Mouse (Mus musculus) E14TG2a.4 (cell line): ENCODE data around the gene Vstm2l.

Experiments
- H3K27me3 ChIP-seq: 2 replicates; pipeline ENCODE4 v1.6.1; 2014; ENCODE audit warnings: low read length, control low read depth; ENCODE audit not compliant: insufficient read depth
- H3K36me3 ChIP-seq: 2 replicates; pipeline ENCODE4 v1.6.1; 2014; ENCODE audit warnings: low read length, control low read depth; ENCODE audit not compliant: insufficient read depth
- H3K4me1 ChIP-seq: replicated peaks from 2 replicates; pipeline ENCODE4 v1.6.1; 2014; ENCODE audit warnings: low read depth, low read length, control low read depth
- H3K4me3 ChIP-seq: replicated peaks from 2 replicates; pipeline ENCODE4 v1.5.1; 2014; ENCODE audit warnings: mild to moderate bottlenecking, low read length
- H3K9me3 ChIP-seq: 2 replicates; pipeline ENCODE4 v1.6.1; 2014; ENCODE audit warnings: low read length, control low read depth
- CTCF ChIP-seq: conservative IDR thresholded peaks from 2 replicates; pipeline ENCODE4 v1.5.1; 2014; ENCODE audit warnings: low read length
- NANOG ChIP-seq: IDR thresholded peaks from 2 replicates; pipeline ENCODE4 v1.6.1; 2014; ENCODE audit warnings: borderline replicate concordance, low read length, mixed read lengths
- POU5F1 ChIP-seq: IDR thresholded peaks from 2 replicates; pipeline ENCODE4 v1.6.1; 2014; ENCODE audit warnings: low read length, borderline replicate concordance

Vstm2l gene

DNA sequence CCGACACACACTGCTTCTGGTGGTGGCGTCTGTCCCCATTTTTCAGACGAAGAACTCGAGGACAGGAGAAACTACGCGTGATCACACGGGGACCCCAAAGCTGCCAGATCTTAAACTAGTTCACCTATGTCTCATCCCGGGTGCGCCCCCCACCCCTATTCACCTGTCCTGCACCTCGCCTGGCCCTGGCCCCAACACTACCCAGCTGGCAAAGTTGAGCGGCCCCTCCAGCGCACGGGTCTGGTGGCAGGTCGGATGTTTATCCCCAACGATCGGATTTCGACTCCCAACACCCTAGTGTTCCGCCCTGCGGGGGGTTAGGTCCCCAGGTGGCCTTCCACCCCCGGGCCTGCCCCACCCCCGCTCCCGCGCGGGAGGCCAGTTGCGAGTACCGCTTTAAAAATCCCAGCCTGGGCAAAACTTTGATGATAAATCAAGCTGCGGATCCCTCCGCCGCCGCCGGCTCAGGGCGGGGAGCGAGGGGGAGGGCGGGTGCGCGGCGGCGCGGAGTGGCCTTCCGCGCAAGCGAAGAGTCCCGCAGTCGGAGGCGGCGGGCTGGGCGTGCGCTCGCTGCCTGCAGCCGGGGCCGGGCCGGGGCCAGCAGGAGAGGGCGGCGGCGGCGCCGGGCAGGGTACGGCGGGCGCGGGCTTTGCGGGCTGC, at the start of gene Vstm2l:
Gene Vstm2l, plus strand, starts transcription at position 549 of the 660 bp plus-strand sequence.
- H3K9me3 ChIP-seq = no peaks in the 10 kb centered on the region
- H3K4me1 ChIP-seq = peaks cover 44% of the 10 kb centered on the region
- TF ChIP-seq NANOG = no peak
- TF ChIP-seq POU5F1 = no peak
- no peak for TF ChIP-seq CTCF
- H3K4me3 ChIP-seq = peak within 1 kb of the TSS; percentile 80
- peaks cover 62% of the 10 kb centered on the region for H3K27me3 ChIP-seq
- H3K36me3 ChIP-seq = no peaks in the 10 kb centered on the region

GRCm38 (mm10) chr2:157867126-157867525, 47.3 kb upstream of the Vstm2l start:
- H3K27me3 ChIP-seq = no peaks in the 10 kb centered on the region
- H3K36me3 ChIP-seq = peaks cover 32% of the 10 kb centered on the region
- peaks cover 20% of the 10 kb centered on the region for H3K4me1 ChIP-seq
- no peak for TF ChIP-seq NANOG
- TF ChIP-seq CTCF = no peak
- H3K4me3 ChIP-seq = no peak overlapping the region
- no peaks in the 10 kb centered on the region for H3K9me3 ChIP-seq

GRCm38 (mm10) chr2:157870247-157870646, 44.2 kb upstream of the Vstm2l start:
- H3K4me3 ChIP-seq = no peak overlapping the region
- H3K4me1 ChIP-seq = peaks cover 10% of the 10 kb centered on the region
- H3K27me3 ChIP-seq = no peaks in the 10 kb centered on the region
- TF ChIP-seq CTCF (no peak), POU5F1 (no peak), NANOG (no peak)
- H3K9me3 ChIP-seq = no peaks in the 10 kb centered on the region
- H3K36me3 ChIP-seq = peaks cover 44% of the 10 kb centered on the region

DNA sequence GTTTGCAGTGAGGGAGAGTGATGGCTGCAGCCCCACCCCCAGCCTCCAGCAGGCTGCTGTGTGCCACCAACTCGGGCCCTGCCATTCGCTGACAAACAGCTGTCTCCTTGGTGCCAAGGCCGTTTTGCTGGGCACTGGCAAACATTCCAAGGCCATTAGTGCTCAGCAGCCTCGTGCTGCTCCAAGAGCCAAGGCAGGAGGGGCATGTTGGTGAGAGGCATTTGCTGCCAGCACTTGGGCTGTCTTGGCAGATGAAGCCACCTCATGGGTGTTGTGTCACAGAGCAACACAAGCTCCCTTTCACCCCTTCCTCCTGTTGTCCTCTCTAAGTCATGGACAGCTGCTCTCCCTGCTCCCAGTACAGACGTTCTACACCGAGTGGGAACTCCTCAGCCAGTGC, 41.2 kb upstream of the Vstm2l start:
- Histone ChIP-seq H3K4me3 (no peak overlapping the region), H3K4me1 (no peaks in the 10 kb centered on the region), H3K27me3 (no peaks in the 10 kb centered on the region), H3K36me3 (peaks cover 67% of the 10 kb centered on the region), H3K9me3 (no peaks in the 10 kb centered on the region)
- TF ChIP-seq NANOG (no peak), POU5F1 (no peak), CTCF (no peak)

DNA sequence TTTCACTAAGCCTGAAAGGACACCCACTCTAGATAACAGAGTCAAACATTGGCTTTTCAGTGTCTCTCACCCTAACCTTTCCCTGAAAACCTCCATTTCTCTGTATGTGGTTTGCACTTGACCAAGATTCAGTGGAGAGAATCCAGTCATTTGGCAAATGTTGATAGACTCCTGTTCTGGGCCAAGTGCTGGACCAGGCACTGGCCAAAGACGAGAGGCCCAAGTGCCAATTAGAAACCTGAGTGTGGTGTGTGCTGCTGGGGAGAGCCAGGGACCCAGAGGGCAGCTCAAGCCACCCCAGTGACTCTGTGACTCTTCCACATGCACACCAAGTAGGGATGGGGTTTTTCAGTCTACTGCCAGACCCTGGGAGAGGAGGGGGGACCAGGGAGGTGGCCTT, 40.8 kb upstream of the Vstm2l start:
- Histone ChIP-seq H3K36me3 (peaks cover 67% of the 10 kb centered on the region), H3K9me3 (no peaks in the 10 kb centered on the region), H3K4me3 (no peak overlapping the region), H3K27me3 (no peaks in the 10 kb centered on the region), H3K4me1 (no peaks in the 10 kb centered on the region)
- TF ChIP-seq CTCF = no peak
- TF ChIP-seq NANOG = no peak
- TF ChIP-seq POU5F1 = no peak

- Histone ChIP-seq H3K9me3 (no peaks in the 10 kb centered on the region), H3K4me3 (no peak overlapping the region), H3K36me3 (peaks cover 65% of the 10 kb centered on the region), H3K27me3 (no peaks in the 10 kb centered on the region), H3K4me1 (no peaks in the 10 kb centered on the region)
- TF ChIP-seq NANOG (no peak), POU5F1 (no peak), CTCF (no peak)
These were observed 39.3 kb upstream of the Vstm2l start for GRCm38 (mm10) chr2:157875111-157875510.

DNA sequence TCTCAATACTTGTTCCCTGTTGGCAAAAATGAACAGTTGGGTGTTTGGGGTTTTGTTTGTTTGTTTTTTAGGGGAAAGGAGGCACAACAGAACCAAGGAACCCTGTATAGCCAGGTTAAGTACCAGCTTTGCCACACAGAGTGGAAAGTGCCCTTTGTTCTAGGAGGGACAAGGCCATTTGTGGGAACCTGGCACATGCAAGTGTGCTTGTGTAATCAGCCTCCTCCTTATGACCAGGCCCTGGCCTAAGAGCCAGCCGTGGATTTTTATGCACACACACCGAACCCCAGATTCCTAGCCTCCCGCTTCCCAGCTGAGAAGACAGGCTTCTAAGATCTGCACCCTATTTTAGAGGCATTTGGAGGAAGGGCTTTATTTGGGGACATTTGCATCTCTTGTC, 37.1 kb upstream of the Vstm2l start:
- H3K4me1 ChIP-seq = 0 out of 2 replicates have a peak, but pooled peaks cover 5% of the 10 kb centered on the region
- peaks cover 49% of the 10 kb centered on the region for H3K36me3 ChIP-seq
- no peaks in the 10 kb centered on the region for H3K27me3 ChIP-seq
- TF ChIP-seq POU5F1 = no peak
- no peak for TF ChIP-seq NANOG
- no peak for TF ChIP-seq CTCF
- no peaks in the 10 kb centered on the region for H3K9me3 ChIP-seq
- H3K4me3 ChIP-seq = no peak overlapping the region

GRCm38 (mm10) chr2:157877967-157878366, 36.5 kb upstream of the Vstm2l start:
- H3K9me3 ChIP-seq = no peaks in the 10 kb centered on the region
- H3K27me3 ChIP-seq = no peaks in the 10 kb centered on the region
- no peak for TF ChIP-seq NANOG
- H3K36me3 ChIP-seq = peaks cover 44% of the 10 kb centered on the region
- no peak overlapping the region for H3K4me3 ChIP-seq
- 0 out of 2 replicates have a peak, but pooled peaks cover 5% of the 10 kb centered on the region for H3K4me1 ChIP-seq

GRCm38 (mm10) chr2:157881939-157882338, 32.5 kb upstream of the Vstm2l start:
- TF ChIP-seq NANOG (no peak), POU5F1 (no peak), CTCF (no peak)
- Histone ChIP-seq H3K9me3 (no peaks in the 10 kb centered on the region), H3K36me3 (peaks cover 48% of the 10 kb centered on the region), H3K4me3 (no peak overlapping the region), H3K27me3 (no peaks in the 10 kb centered on the region), H3K4me1 (peaks cover 11% of the 10 kb centered on the region)
